Comparison of ENCODE assay signal across 24 mouse cellular contexts in the genomic region with DNA sequence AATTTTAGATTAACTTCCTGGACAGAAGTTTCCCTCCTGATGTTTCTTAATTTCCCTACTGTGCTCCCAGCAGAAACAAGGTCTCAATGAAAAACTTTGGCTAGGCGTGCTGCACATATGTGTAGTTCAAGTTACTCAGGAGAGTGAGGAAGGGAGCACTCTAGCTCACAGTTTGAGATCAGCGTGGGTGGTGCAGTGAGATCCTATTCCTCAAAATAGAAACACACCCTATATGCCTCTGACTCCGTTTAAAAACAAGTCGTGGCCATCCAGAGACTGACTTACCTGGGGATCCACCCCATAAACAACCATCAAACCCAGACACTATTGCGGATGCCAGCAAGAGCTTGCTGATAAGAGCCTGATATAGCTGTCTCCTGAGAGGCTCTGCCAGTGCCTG. TPM values are rescaled to one million over a fixed set of nuclear protein-coding genes. Genes with fewer than 3 reads are reported as not detected.
A peak's percentile ranks its signal among the peaks of the same experiment; 100 is the strongest.
DNase-seq lines count a peak whose midpoint lies in the region; ATAC-seq and TF ChIP-seq lines count a peak whose summit lies in the region.
"Had no signal": no experiment of that assay in that cellular context is flagged by ENCODE, and none has a peak within 500 bp of the region (broad histone marks: within the 10 kb centered on the region; RNA-seq: fewer than 3 reads in every experiment).

No protein-coding gene starts in this region.

- H3K4me2 ChIP-seq in heart, embryonic 16.5 days (ENCODE audit: low read depth, low read length) = no peak overlapping the region
- no peak overlapping the region for H3K4me2 ChIP-seq in heart, embryonic 11.5 days
- no peak overlapping the region for H3K4me2 ChIP-seq in intestine, postnatal 0 days (replicated peaks; ENCODE audit: low read depth)
- H3K4me2 ChIP-seq: forebrain, embryonic 12.5 days; liver, embryonic 12.5 days; lung, embryonic 14.5 days; midbrain, embryonic 11.5 days; neural tube, embryonic 15.5 days had no signal

- 24% methylated on average over 5 of the region's 5 CpGs for WGBS in heart, embryonic 16.5 days
- WGBS in heart, embryonic 11.5 days (ENCODE audit: insufficient replicate concordance) = 22% methylated on average over 5 of the region's 5 CpGs
- WGBS in intestine, postnatal 0 days = 56% methylated on average over 5 of the region's 5 CpGs

- no peaks in the 10 kb centered on the region for H3K27me3 ChIP-seq in heart, embryonic 16.5 days (ENCODE audit: control insufficient read depth, insufficient read depth, low read length)
- no peaks in the 10 kb centered on the region for H3K27me3 ChIP-seq in heart, embryonic 11.5 days (ENCODE audit: control insufficient read depth, insufficient read depth, low read length)
- H3K27me3 ChIP-seq in intestine, postnatal 0 days (replicated peaks; ENCODE audit: control insufficient read depth, insufficient read depth, low read length) = no peaks in the 10 kb centered on the region
- H3K27me3 ChIP-seq: forebrain, embryonic 12.5 days; liver, embryonic 12.5 days; neural tube, embryonic 15.5 days had no signal

- ATAC-seq in heart, embryonic 16.5 days (replicated peaks; ENCODE audit: extremely low read depth, insufficient read depth, low FRiP score) = no peak
- no peak for ATAC-seq in heart, embryonic 11.5 days (replicated peaks; ENCODE audit: insufficient number of reproducible peaks, low FRiP score, low TSS enrichment)
- peak; percentile 5 for ATAC-seq in activated CD4-positive, CD25-positive, alpha-beta regulatory T cell, adult 4 months
- ATAC-seq in intestine, postnatal 0 days = no peak
- ATAC-seq: liver, embryonic 12.5 days had no signal

- H3K27ac ChIP-seq in heart, embryonic 16.5 days (ENCODE audit: low read length) = 0 out of 2 replicates have a peak overlapping the region, but pooled peaks have one; percentile 37
- no peak overlapping the region for H3K27ac ChIP-seq in heart, embryonic 11.5 days (ENCODE audit: low read depth, low read length)
- H3K27ac ChIP-seq in intestine, postnatal 0 days (ENCODE audit: low read depth, low read length) = no peak overlapping the region
- H3K27ac ChIP-seq: forebrain, embryonic 12.5 days; gastrocnemius, adult 2 months; liver, embryonic 12.5 days; macrophage; neural tube, embryonic 15.5 days; stomach, postnatal 0 days had no signal

- H3K4me3 ChIP-seq in heart, embryonic 16.5 days (ENCODE audit: low read length) = no peak overlapping the region
- no peak overlapping the region for H3K4me3 ChIP-seq in heart, embryonic 11.5 days (ENCODE audit: low read depth, low read length)
- H3K4me3 ChIP-seq in intestine, postnatal 0 days (ENCODE audit: low read depth, low read length) = no peak overlapping the region
- H3K4me3 ChIP-seq: forebrain, embryonic 12.5 days; gastrocnemius, adult 2 months; liver, embryonic 12.5 days; neural tube, embryonic 15.5 days had no signal

- H3K9ac ChIP-seq in heart, embryonic 16.5 days (ENCODE audit: low read length) = no peak overlapping the region
- H3K9ac ChIP-seq in heart, embryonic 11.5 days (ENCODE audit: low read depth, low read length) = no peak overlapping the region
- H3K9ac ChIP-seq in intestine, postnatal 0 days (ENCODE audit: low read depth, low read length) = no peak overlapping the region
- H3K9ac ChIP-seq: forebrain, embryonic 12.5 days; liver, embryonic 12.5 days; lung, embryonic 14.5 days; neural tube, embryonic 15.5 days had no signal

- peak; percentile 38 to 78 for DNase-seq in frontal cortex, postnatal 36 days (ENCODE audit: low spot score in 2 of 2)
- DNase-seq in naive thymus-derived CD4-positive, alpha-beta T cell, adult 2 months (ENCODE audit: low read depth) = peak; percentile 56
- no peak for DNase-seq in cerebellum, adult 11-12 months
- no peak for DNase-seq in lung, postnatal 36 days
- DNase-seq: cerebellum, adult 11 months; cerebellum, postnatal 36 days; gastrocnemius, adult 2 months; heart, adult 18-20 months; heart, postnatal 14 days; kidney, adult 9 months; kidney, postnatal 4 days; lung, embryonic 14.5 days; thymus, postnatal 14 days had no signal

- H3K4me1 ChIP-seq in heart, embryonic 16.5 days (ENCODE audit: control insufficient read depth, insufficient read depth, low read length) = peaks cover 17% of the 10 kb centered on the region
- H3K4me1 ChIP-seq in heart, embryonic 11.5 days (ENCODE audit: control insufficient read depth, insufficient read depth, low read length) = peaks cover 7% of the 10 kb centered on the region
- H3K4me1 ChIP-seq in intestine, postnatal 0 days (replicated peaks; ENCODE audit: control insufficient read depth, insufficient read depth, low read length) = no peaks in the 10 kb centered on the region
- H3K4me1 ChIP-seq: forebrain, embryonic 12.5 days; liver, embryonic 12.5 days; neural tube, embryonic 15.5 days had no signal

- TF ChIP-seq CTCF in intestine, postnatal 0 days (IDR thresholded peaks at IDR 0.05; ENCODE audit: low read depth) = no peak

- H3K36me3 ChIP-seq in heart, embryonic 16.5 days (ENCODE audit: control insufficient read depth, insufficient read depth) = no peaks in the 10 kb centered on the region
- no peaks in the 10 kb centered on the region for H3K36me3 ChIP-seq in heart, embryonic 11.5 days (ENCODE audit: control insufficient read depth, insufficient read depth, low read length)
- no peaks in the 10 kb centered on the region for H3K36me3 ChIP-seq in intestine, postnatal 0 days (ENCODE audit: control insufficient read depth, insufficient read depth)
- H3K36me3 ChIP-seq: forebrain, embryonic 12.5 days; G1E; liver, embryonic 12.5 days; neural tube, embryonic 15.5 days had no signal

- no peaks in the 10 kb centered on the region for H3K9me3 ChIP-seq in heart, embryonic 16.5 days (replicated peaks; ENCODE audit: control insufficient read depth, low read length)
- no peaks in the 10 kb centered on the region for H3K9me3 ChIP-seq in heart, embryonic 11.5 days (replicated peaks; ENCODE audit: control insufficient read depth, low read length)
- H3K9me3 ChIP-seq in intestine, postnatal 0 days (ENCODE audit: control insufficient read depth) = no peaks in the 10 kb centered on the region
- H3K9me3 ChIP-seq: forebrain, embryonic 12.5 days; G1E; liver, embryonic 12.5 days; neural tube, embryonic 15.5 days had no signal

RNA-seq across cellular contexts. Expression of a gene that starts 47.0 kb away (rescaled TPM):
- 7.7 and 7.8 TPM in 2 replicates for polyA plus RNA-seq in heart, embryonic 16.5 days (2015; fragmentation: Nextera tagmentation; extraction: Ambion mirVana)
- 5.2 and 5.5 TPM in 2 replicates for polyA plus RNA-seq in heart, embryonic 11.5 days (2014; fragmentation: Nextera tagmentation; extraction: Ambion mirVana)
- polyA plus RNA-seq in activated CD4-positive, CD25-positive, alpha-beta regulatory T cell, adult 4 months (2017; shearing (Covaris generic)) = 10 to 100 TPM; 25.2 to 28.4 TPM
- 7.0 and 7.4 TPM in 2 replicates for polyA plus RNA-seq in intestine, postnatal 0 days (2015; fragmentation: Nextera tagmentation; extraction: Ambion mirVana)
- polyA plus RNA-seq: G1E had no signal

Comparison
In these comparisons a context has a peak if more than half of its experiments do, and no peak if none do; other contexts are left out.
1. DNase-seq: peak in frontal cortex, postnatal 36 days (2 of 2) and naive thymus-derived CD4-positive, alpha-beta T cell, adult 2 months (single experiment); none in cerebellum, adult 11-12 months (single experiment) and lung, postnatal 36 days (single experiment).